Mouse (Mus musculus) erythroblast, embryonic 14.5 days (primary cell): ENCODE measurements around the gene Ugt1a5. TPM values are rescaled to one million over a fixed set of nuclear protein-coding genes. Genes with fewer than 3 reads are reported as not detected.
"Not testable (repeated sequence)": the region's sequence is repeated elsewhere in the genome, so short reads cannot be mapped to it uniquely, and the experiment has no call there.

ENCODE experiments used
- H3K27me3 ChIP-seq: 2 replicates; pipeline ENCODE4 v1.6.1; 2012; ENCODE audit warnings: inconsistent platforms; ENCODE audit not compliant: control insufficient read depth
- H3K36me3 ChIP-seq: 2 replicates; pipeline ENCODE4 v1.6.1; 2012; ENCODE audit warnings: mild to moderate bottlenecking, inconsistent platforms; ENCODE audit not compliant: control insufficient read depth
- H3K4me1 ChIP-seq: 2 replicates; pipeline ENCODE4 v1.6.1; 2012; ENCODE audit warnings: inconsistent platforms; ENCODE audit not compliant: control insufficient read depth
- H3K4me3 ChIP-seq: replicated peaks from 2 replicates; pipeline ENCODE3; 2012; ENCODE audit warnings: moderate library complexity, mild to moderate bottlenecking, inconsistent platforms
- H3K9me3 ChIP-seq: 2 replicates; pipeline ENCODE4 v1.6.1; 2012; ENCODE audit warnings: low read length, inconsistent platforms, mixed read lengths; ENCODE audit not compliant: control insufficient read depth
- GATA1 ChIP-seq: IDR thresholded peaks from 2 replicates; pipeline ENCODE4 v1.6.1; 2012; ENCODE audit warnings: low read length, inconsistent platforms, mixed read lengths
- TAL1 ChIP-seq: IDR thresholded peaks from 3 replicates; pipeline ENCODE4 v1.6.1; 2012; ENCODE audit warnings: low read length, inconsistent platforms, mixed read lengths
- polyA plus RNA-seq: library from polyadenylated mRNA; stranded (reverse); fragments of >175 nt; gene quantifications from 2 replicates; pipeline ENCODE4 v1.2.3, GENCODE M21; 2012

Gene Ugt1a5
- not detected in 2 replicates for polyA plus RNA-seq

GRCm38 (mm10) chr1:88165711-88166110 is at the start of gene Ugt1a5:
Gene Ugt1a5 (plus strand): TSS chr1:88166012.
- H3K9me3 ChIP-seq: no peaks in the 10 kb centered on the region
- TF ChIP-seq GATA1: no peak
- no peak for TF ChIP-seq TAL1

GRCm38 (mm10) chr1:88120550-88120949 is 45.3 kb upstream of the Ugt1a5 start:
- not testable (repeated sequence) for H3K9me3 ChIP-seq, H3K4me1 ChIP-seq, H3K4me3 ChIP-seq, H3K36me3 ChIP-seq, H3K27me3 ChIP-seq

More at GRCm38 (mm10) chr1:88165711-88166110, at the start of gene Ugt1a5:
- Histone ChIP-seq H3K27me3 (no peaks in the 10 kb centered on the region), H3K36me3 (no peaks in the 10 kb centered on the region), H3K4me3 (no peak within 1 kb of the TSS), H3K4me1 (no peaks in the 10 kb centered on the region)

- H3K27me3 ChIP-seq, H3K9me3 ChIP-seq, H3K36me3 ChIP-seq, H3K4me1 ChIP-seq, H3K4me3 ChIP-seq: not testable (repeated sequence)
Observed at GRCm38 (mm10) chr1:88121521-88121920, 44.3 kb upstream of the Ugt1a5 start.

GRCm38 (mm10) chr1:88125827-88126360 is 39.9 kb upstream of the Ugt1a5 start:
- not testable (repeated sequence) for H3K9me3 ChIP-seq, H3K4me1 ChIP-seq, H3K27me3 ChIP-seq, H3K36me3 ChIP-seq, H3K4me3 ChIP-seq

GRCm38 (mm10) chr1:88129091-88129490 is 36.7 kb upstream of the Ugt1a5 start:
- H3K4me1 ChIP-seq, H3K4me3 ChIP-seq, H3K9me3 ChIP-seq, H3K27me3 ChIP-seq, H3K36me3 ChIP-seq: not testable (repeated sequence)

- not testable (repeated sequence) for H3K9me3 ChIP-seq, H3K27me3 ChIP-seq, H3K4me1 ChIP-seq, H3K36me3 ChIP-seq, H3K4me3 ChIP-seq
Observed at GRCm38 (mm10) chr1:88130223-88130622, 35.6 kb upstream of the Ugt1a5 start.

- Histone ChIP-seq H3K27me3 (no peaks in the 10 kb centered on the region), H3K4me1 (no peaks in the 10 kb centered on the region), H3K4me3 (no peak overlapping the region), H3K9me3 (no peaks in the 10 kb centered on the region), H3K36me3 (no peaks in the 10 kb centered on the region)
- TF ChIP-seq TAL1 (no peak), GATA1 (no peak)
Observed at GRCm38 (mm10) chr1:88133908-88134456, 31.8 kb upstream of the Ugt1a5 start.

- H3K27me3 ChIP-seq, H3K4me3 ChIP-seq, H3K9me3 ChIP-seq, H3K4me1 ChIP-seq, H3K36me3 ChIP-seq: not testable (repeated sequence)
Observed at GRCm38 (mm10) chr1:88134457-88135011, 31.3 kb upstream of the Ugt1a5 start, which contains the start of gene Ugt1a6a. Gene Ugt1a6a (plus strand): TSS chr1:88134809.

GRCm38 (mm10) chr1:88135229-88135904 is 30.4 kb upstream of the Ugt1a5 start:
- H3K27me3 ChIP-seq, H3K4me1 ChIP-seq, H3K36me3 ChIP-seq, H3K9me3 ChIP-seq, H3K4me3 ChIP-seq: not testable (repeated sequence)

- H3K4me3 ChIP-seq: no peak overlapping the region
- peaks cover 2% of the 10 kb centered on the region for H3K4me1 ChIP-seq
Observed at GRCm38 (mm10) chr1:88136646-88137045, 29.2 kb upstream of the Ugt1a5 start.

More at GRCm38 (mm10) chr1:88136646-88137045, 29.2 kb upstream of the Ugt1a5 start:
- no peaks in the 10 kb centered on the region for H3K36me3 ChIP-seq
- H3K27me3 ChIP-seq: no peaks in the 10 kb centered on the region
- no peak for TF ChIP-seq TAL1
- no peak for TF ChIP-seq GATA1
- no peaks in the 10 kb centered on the region for H3K9me3 ChIP-seq
